Mouse (Mus musculus): ENCODE measurements at regions not wholly inside any gene's neighbourhood (a gene's known extent, or its start where the extent isn't known, plus 50 kb on each side); places are given as distances from the start of the nearest gene placed in this dataset.

GRCm38 (mm10) chr2:70888840-70889469 lies 63.4 kb upstream of the Tlk1 start:
- TF ChIP-seq CTCF (IDR thresholded peaks at IDR 0.05; ENCODE audit: insufficient read depth, low read depth, low read length) (no peak), POLR2A (IDR thresholded peaks at IDR 0.05; ENCODE audit: insufficient read depth, low read depth, low read length) (no peak)

Measured in olfactory bulb, adult 2 months (tissue).